Mouse (Mus musculus): Measurements from ENCODE around the gene Plek. TPM values are rescaled to one million over a fixed set of nuclear protein-coding genes. Genes with fewer than 3 reads are reported as not detected.

Plek gene
- total RNA-seq (2014; rRNA removed) (3.3 and 3.7 TPM in 2 replicates), polyA plus RNA-seq (2015; fragmentation: Nextera tagmentation; extraction: Ambion mirVana) (4.0 and 4.1 TPM in 2 replicates)

DNA sequence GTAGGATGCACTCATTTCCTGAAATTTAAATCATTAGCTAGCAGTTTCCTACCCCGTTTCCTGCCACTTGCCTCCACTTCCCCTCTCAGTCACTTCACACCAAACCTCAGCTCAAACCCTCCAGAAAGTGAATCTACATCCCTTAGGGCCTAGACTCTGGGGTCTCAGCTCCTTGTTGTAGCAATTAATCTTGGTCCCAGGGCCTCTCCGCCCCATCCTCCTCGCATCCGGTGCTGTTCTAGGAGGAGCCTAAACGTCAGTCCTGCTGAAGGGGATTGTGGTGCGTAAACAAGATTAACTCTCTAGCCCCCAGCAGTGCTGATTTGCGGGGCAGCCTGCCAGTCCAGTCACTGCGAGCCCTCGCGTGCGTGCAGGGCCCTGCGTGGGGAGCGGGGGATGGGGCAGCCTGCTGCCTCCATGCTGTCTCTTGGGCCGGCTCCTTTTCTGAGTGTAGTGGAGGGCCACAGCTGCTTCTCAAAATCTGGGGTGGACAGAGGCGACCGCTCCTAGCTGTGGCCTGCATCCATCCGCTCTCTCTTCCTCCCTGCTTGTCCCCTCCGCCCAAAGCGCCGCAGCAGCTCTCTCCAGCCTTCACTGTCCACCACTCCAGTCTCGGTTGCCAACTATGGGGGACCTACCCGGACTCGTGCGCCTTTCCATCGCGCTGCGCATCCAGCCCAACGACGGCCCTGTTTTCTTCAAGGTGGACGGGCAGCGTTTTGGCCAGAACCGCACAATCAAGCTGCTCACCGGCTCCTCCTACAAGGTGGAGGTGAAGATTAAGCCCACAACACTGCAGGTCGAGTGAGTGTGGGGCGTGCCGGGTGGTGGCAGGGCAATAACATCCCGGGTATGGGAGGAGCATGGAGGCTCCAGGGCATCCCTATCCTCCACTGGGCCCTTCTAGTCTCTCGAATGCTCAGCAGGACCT, at the start of gene Plek, which contains the start of gene Cnrip1:
Gene Plek (minus strand): TSS at position 837 of the 931 bp plus-strand sequence.
Gene Cnrip1 (plus strand): TSS at position 42 of the 931 bp plus-strand sequence.
- H3K9me3 ChIP-seq (ENCODE audit: low read length) = no peaks in the 10 kb centered on the region
- peak within 1 kb of the TSS; percentile 91 for H3K9ac ChIP-seq (replicated peaks; ENCODE audit: low read length)
- no peaks in the 10 kb centered on the region for H3K36me3 ChIP-seq (ENCODE audit: insufficient read depth, low read length)
- DNase-seq (ENCODE audit: low spot score) (peak; percentile 95), ATAC-seq (peak; percentile 98)
- H3K4me1 ChIP-seq (ENCODE audit: insufficient read depth, low read length) = peaks cover 5% of the 10 kb centered on the region; the same call in 1 of the 2 replicates
- TF ChIP-seq CTCF (IDR thresholded peaks at IDR 0.05; ENCODE audit: low read depth) = no peak
- H3K4me3 ChIP-seq (ENCODE audit: low read length) = peak within 1 kb of the TSS; percentile 59
- no peaks in the 10 kb centered on the region for H3K27me3 ChIP-seq (ENCODE audit: insufficient read depth, low read length)
- peak within 1 kb of the TSS; percentile 71 for H3K4me2 ChIP-seq (ENCODE audit: low read depth, low read length)
- under 1% methylated on average over 37 of the region's 38 CpGs for WGBS
- H3K27ac ChIP-seq = peak within 1 kb of the TSS; percentile 89

DNA sequence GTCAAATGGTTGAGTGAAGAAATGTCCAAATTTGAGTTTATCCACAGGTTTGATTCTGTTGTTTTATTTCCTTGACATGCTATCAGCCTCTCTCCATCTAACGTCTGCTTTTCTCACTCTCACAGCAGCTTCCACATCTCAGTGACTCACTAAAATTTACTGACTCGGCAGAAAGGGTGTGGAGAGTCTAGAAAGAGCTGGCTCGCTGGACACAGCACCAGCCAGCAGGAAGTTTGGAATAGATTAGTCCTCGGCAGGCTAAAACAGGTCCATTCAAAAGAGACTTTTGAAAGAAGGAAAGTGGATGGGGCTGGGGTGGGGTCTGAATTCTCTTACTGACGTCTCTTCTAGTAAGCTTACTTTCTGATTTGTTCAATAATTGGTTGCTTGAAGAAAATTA, 33.9 kb upstream of the Plek start:
- 17% methylated on average over 5 of the region's 5 CpGs for WGBS
- no peaks in the 10 kb centered on the region for H3K9me3 ChIP-seq (ENCODE audit: low read length)
- no peak overlapping the region for H3K4me3 ChIP-seq (ENCODE audit: low read length)
- ATAC-seq (peak; percentile 77), DNase-seq (ENCODE audit: low spot score) (peak; percentile 27)
- TF ChIP-seq CTCF (IDR thresholded peaks at IDR 0.05; ENCODE audit: low read depth) = no peak
- H3K9ac ChIP-seq (replicated peaks; ENCODE audit: low read length) = no peak overlapping the region
- no peaks in the 10 kb centered on the region for H3K36me3 ChIP-seq (ENCODE audit: insufficient read depth, low read length)
- H3K27ac ChIP-seq = no peak overlapping the region
- no peak overlapping the region for H3K4me2 ChIP-seq (ENCODE audit: low read depth, low read length)
- H3K27me3 ChIP-seq (ENCODE audit: insufficient read depth, low read length) = no peaks in the 10 kb centered on the region
- no peaks in the 10 kb centered on the region; the same call in 1 of the 2 replicates for H3K4me1 ChIP-seq (ENCODE audit: insufficient read depth, low read length)

DNA sequence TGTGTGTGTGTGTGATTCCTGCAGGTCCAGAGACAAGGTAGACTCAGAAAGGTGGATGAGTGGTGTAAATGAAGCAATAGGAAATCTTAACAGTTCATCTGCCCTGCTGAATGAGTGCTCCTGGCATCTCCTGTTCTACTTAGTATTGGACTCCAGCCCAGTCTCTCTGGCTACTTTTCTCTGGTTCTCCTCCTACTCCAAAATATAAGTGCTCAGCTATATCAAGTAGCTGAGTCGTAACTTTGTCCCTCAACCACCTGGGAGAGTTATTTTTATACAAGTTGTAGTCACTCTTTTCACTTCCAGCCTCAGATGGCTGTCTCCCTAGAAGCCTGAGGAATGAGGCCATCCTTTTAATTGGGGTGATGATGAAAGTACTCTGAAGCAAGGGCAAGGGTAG, 31.7 kb upstream of the Plek start:
- H3K9me3 ChIP-seq (ENCODE audit: low read length) = no peaks in the 10 kb centered on the region
- H3K4me1 ChIP-seq (ENCODE audit: insufficient read depth, low read length) = no peaks in the 10 kb centered on the region; the same call in 1 of the 2 replicates
- no peak for ATAC-seq
- H3K4me2 ChIP-seq (ENCODE audit: low read depth, low read length) = no peak overlapping the region
- WGBS = 62% methylated on average over 1 of the region's 1 CpGs
- H3K9ac ChIP-seq (replicated peaks; ENCODE audit: low read length) = no peak overlapping the region
- H3K36me3 ChIP-seq (ENCODE audit: insufficient read depth, low read length) = no peaks in the 10 kb centered on the region; the same call in 1 of the 2 replicates
- no peak overlapping the region for H3K4me3 ChIP-seq (ENCODE audit: low read length)
- H3K27me3 ChIP-seq (ENCODE audit: insufficient read depth, low read length) = no peaks in the 10 kb centered on the region
- no peak for TF ChIP-seq CTCF (IDR thresholded peaks at IDR 0.05; ENCODE audit: low read depth)
- no peak for DNase-seq (ENCODE audit: low spot score)
- no peak overlapping the region for H3K27ac ChIP-seq

DNA sequence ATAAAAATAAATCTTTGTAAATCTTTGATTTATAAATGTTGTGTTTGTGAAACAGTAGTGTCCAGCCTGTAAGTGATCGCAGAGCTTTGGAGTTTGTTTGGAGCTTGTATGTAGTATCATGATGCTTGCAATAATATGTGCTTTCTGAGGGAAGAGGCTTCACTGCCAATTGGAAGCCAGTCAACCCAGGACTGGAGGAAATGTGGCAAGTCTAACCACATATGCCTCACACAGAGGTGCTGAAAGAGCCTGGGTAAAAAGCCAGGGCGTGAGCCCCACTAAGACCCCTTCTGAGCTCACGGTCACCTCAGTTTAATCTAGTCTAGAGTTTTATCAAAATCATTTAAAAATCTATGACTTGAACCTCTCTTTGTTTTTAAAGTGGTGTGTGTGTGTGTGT, 31.3 kb upstream of the Plek start:
- WGBS = 90% methylated on average over 3 of the region's 3 CpGs

DNA sequence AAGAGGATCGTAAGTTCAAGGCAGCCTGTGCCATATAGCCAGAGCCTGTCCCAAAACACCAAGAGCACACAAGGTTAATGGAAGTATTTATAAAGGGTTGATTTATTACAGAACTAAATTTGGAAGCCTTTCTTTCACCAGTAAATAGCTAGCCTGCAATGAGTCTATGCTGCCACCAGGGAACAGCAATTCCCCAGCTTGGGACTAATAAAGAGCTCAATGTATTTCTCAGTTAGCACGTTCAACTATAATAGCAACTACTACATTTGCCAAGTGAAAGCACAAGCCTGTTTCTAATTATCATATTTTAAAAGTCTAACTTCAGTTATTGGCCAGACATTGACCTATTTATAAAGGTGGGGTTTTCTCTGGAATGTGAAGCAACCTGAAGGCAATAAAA, 30.8 kb upstream of the Plek start:
- no peaks in the 10 kb centered on the region; the same call in 1 of the 2 replicates for H3K4me1 ChIP-seq (ENCODE audit: insufficient read depth, low read length)
- no peak overlapping the region for H3K4me2 ChIP-seq (ENCODE audit: low read depth, low read length)
- peaks cover 8% of the 10 kb centered on the region; the same call in 1 of the 2 replicates for H3K36me3 ChIP-seq (ENCODE audit: insufficient read depth, low read length)
- no peaks in the 10 kb centered on the region for H3K9me3 ChIP-seq (ENCODE audit: low read length)
- no peak overlapping the region for H3K9ac ChIP-seq (replicated peaks; ENCODE audit: low read length)
- peak; percentile 65; the same call in 1 of the 2 replicates for ATAC-seq
- H3K27ac ChIP-seq = no peak overlapping the region
- peak; percentile 82 for TF ChIP-seq CTCF (IDR thresholded peaks at IDR 0.05; ENCODE audit: low read depth)
- H3K27me3 ChIP-seq (ENCODE audit: insufficient read depth, low read length) = no peaks in the 10 kb centered on the region
- WGBS = 39% methylated on average over 2 of the region's 2 CpGs
- DNase-seq (ENCODE audit: low spot score) = peak; percentile 76
- H3K4me3 ChIP-seq (ENCODE audit: low read length) = no peak overlapping the region

More for the DNA sequence above, 31.3 kb upstream of the Plek start:
- DNase-seq (ENCODE audit: low spot score) = no peak
- Histone ChIP-seq H3K27me3 (ENCODE audit: insufficient read depth, low read length) (no peaks in the 10 kb centered on the region), H3K9me3 (ENCODE audit: low read length) (no peaks in the 10 kb centered on the region), H3K36me3 (ENCODE audit: insufficient read depth, low read length) (peaks cover 4% of the 10 kb centered on the region; the same call in 1 of the 2 replicates), H3K4me1 (ENCODE audit: insufficient read depth, low read length) (no peaks in the 10 kb centered on the region; the same call in 1 of the 2 replicates), H3K9ac (replicated peaks; ENCODE audit: low read length) (no peak overlapping the region), H3K4me2 (ENCODE audit: low read depth, low read length) (no peak overlapping the region), H3K27ac (no peak overlapping the region), H3K4me3 (ENCODE audit: low read length) (no peak overlapping the region)
- no peak for ATAC-seq
- no peak for TF ChIP-seq CTCF (IDR thresholded peaks at IDR 0.05; ENCODE audit: low read depth)

DNA sequence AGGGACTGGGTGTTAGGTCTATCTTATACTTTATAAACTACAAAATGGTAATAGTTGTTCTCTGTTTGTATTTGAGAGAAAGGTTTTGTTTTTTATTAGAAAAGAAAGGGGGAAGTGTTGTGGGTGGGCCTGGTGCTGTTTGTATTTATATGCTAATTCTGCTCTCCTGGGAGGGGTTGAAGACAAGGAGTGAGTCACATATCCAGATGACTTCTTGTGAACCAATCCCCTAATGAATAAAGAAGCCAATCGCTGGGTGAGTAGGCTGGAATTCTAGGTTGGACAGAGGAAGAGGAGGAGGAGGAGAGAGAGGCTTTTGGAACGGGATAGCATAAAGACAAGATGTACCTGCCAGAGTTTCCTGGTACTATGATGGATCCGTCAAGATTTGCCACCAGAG, 29.9 kb upstream of the Plek start:
- Histone ChIP-seq H3K36me3 (ENCODE audit: insufficient read depth, low read length) (peaks cover 8% of the 10 kb centered on the region; the same call in 1 of the 2 replicates), H3K27ac (no peak overlapping the region), H3K9me3 (ENCODE audit: low read length) (no peaks in the 10 kb centered on the region), H3K4me3 (ENCODE audit: low read length) (no peak overlapping the region), H3K4me2 (ENCODE audit: low read depth, low read length) (no peak overlapping the region), H3K27me3 (ENCODE audit: insufficient read depth, low read length) (no peaks in the 10 kb centered on the region), H3K9ac (replicated peaks; ENCODE audit: low read length) (no peak overlapping the region), H3K4me1 (ENCODE audit: insufficient read depth, low read length) (no peaks in the 10 kb centered on the region; the same call in 1 of the 2 replicates)
- 50% methylated on average over 3 of the region's 3 CpGs for WGBS
- TF ChIP-seq CTCF (IDR thresholded peaks at IDR 0.05; ENCODE audit: low read depth) = no peak
- ATAC-seq = no peak
- DNase-seq (ENCODE audit: low spot score) = no peak
